Mouse (Mus musculus) megakaryocyte, embryonic 14.5 days (primary cell): Measurements from ENCODE around the gene Pitpnm1.

Experiments used
- FLI1 ChIP-seq: IDR thresholded peaks from 2 replicates; pipeline ENCODE4 v1.6.1; 2012; ENCODE audit warnings: low read length, inconsistent platforms, mixed read lengths
- GATA1 ChIP-seq: IDR thresholded peaks from 3 replicates; pipeline ENCODE4 v1.6.1; 2012; ENCODE audit warnings: mixed read lengths, low read length, inconsistent platforms, borderline replicate concordance

DNA sequence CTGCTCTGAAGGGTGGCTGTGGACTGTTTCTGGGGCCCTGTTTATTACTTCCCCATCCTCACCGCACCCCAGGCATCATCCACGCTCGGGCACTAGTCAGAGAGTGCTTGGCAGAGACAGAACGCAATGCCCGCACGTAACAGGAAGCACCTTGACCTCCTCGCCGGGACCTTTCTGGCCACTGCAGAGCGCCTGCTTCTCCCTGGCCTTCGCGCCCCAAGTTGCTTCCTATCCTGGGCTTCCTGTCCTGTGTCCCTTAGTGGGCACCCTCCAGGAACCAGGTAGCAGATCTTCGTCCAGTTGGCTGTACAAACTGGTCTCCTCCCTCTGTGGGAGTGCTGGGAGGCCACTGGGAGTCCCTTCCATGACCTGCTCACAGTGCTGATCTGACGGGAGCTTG is 1.4 kb upstream of the Pitpnm1 start:
- TF ChIP-seq GATA1 (no peak), FLI1 (no peak)
